Mouse (Mus musculus) myocyte (in vitro differentiated cells): ENCODE results near the gene BC051019. TPM values are rescaled to one million over a fixed set of nuclear protein-coding genes. Genes with fewer than 3 reads are reported as not detected.

Experiments
- H3K27me3 ChIP-seq: one replicate; pipeline ENCODE4 v1.6.1; 2011; ENCODE audit not compliant: control insufficient read depth, insufficient read depth, insufficient read length
- H3K36me3 ChIP-seq: one replicate; pipeline ENCODE4 v1.6.1; 2011; ENCODE audit not compliant: control insufficient read depth, insufficient read depth
- H3K4me2 ChIP-seq: one replicate; pipeline ENCODE4 v1.6.1; 2011; ENCODE audit warnings: low read depth, control low read depth
- H3K4me3 ChIP-seq: one replicate; pipeline ENCODE4 v1.5.1; 2011; ENCODE audit warnings: mild to moderate bottlenecking, control low read depth, moderate library complexity
- H3K79me2 ChIP-seq: one replicate; pipeline ENCODE4 v1.6.1; 2011; ENCODE audit not compliant: control insufficient read depth, insufficient read depth
- H3ac ChIP-seq: one replicate; pipeline ENCODE4 v1.6.1; 2011; ENCODE audit not compliant: control insufficient read depth, insufficient read length
- CEBPB ChIP-seq: IDR thresholded peaks from 2 replicates; pipeline ENCODE4 v1.6.1; 2011; ENCODE audit warnings: mild to moderate bottlenecking, moderate library complexity; ENCODE audit not compliant: poor library complexity, insufficient read depth, severe bottlenecking
- E2F4 ChIP-seq: IDR thresholded peaks from one replicate; pipeline ENCODE4 v1.6.1; 2011; ENCODE audit warnings: mild to moderate bottlenecking, control low read depth, moderate library complexity; ENCODE audit not compliant: insufficient read depth
- MAX ChIP-seq: IDR thresholded peaks from one replicate; pipeline ENCODE4 v1.6.1; 2011; ENCODE audit warnings: low read depth, mild to moderate bottlenecking, control low read depth
- MYOD1 ChIP-seq, 3 experiments: IDR thresholded peaks; one replicate each; pipeline ENCODE4 v1.6.1; 2011; ENCODE audit warnings: control low read depth in 2 of 3, low read depth in 2 of 3, mild to moderate bottlenecking in 2 of 3, moderate library complexity in 1 of 3; ENCODE audit not compliant: insufficient read length in 2 of 3, control insufficient read depth in 1 of 3
- MYOG ChIP-seq, 3 experiments: IDR thresholded peaks; one replicate each; pipeline ENCODE4 v1.6.1; 2011; ENCODE audit warnings: control low read depth in 2 of 3, low read depth in 2 of 3, mild to moderate bottlenecking in 2 of 3; ENCODE audit not compliant: insufficient read length in 2 of 3, control insufficient read depth in 1 of 3, insufficient read depth in 1 of 3
- POLR2A ChIP-seq: IDR thresholded peaks from one replicate; pipeline ENCODE4 v1.6.1; 2011; ENCODE audit warnings: low read depth, mild to moderate bottlenecking, control low read depth, moderate library complexity; ENCODE audit not compliant: insufficient read length
- POLR2AphosphoS2 ChIP-seq: IDR thresholded peaks from one replicate; pipeline ENCODE4 v1.6.1; 2011; ENCODE audit warnings: low read depth, control low read depth; ENCODE audit not compliant: insufficient read length
- REST ChIP-seq: IDR thresholded peaks from one replicate; pipeline ENCODE4 v1.6.1; 2011; ENCODE audit warnings: mild to moderate bottlenecking, control low read depth, moderate library complexity; ENCODE audit not compliant: insufficient read depth, insufficient read length
- SRF ChIP-seq: IDR thresholded peaks from one replicate; pipeline ENCODE4 v1.6.1; 2011; ENCODE audit warnings: low read depth; ENCODE audit not compliant: control insufficient read depth, insufficient read length
- TCF12 ChIP-seq: IDR thresholded peaks from one replicate; pipeline ENCODE4 v1.6.1; 2011; ENCODE audit warnings: mild to moderate bottlenecking, control low read depth; ENCODE audit not compliant: poor library complexity, insufficient read depth, severe bottlenecking
- TCF3 ChIP-seq: IDR thresholded peaks from one replicate; pipeline ENCODE4 v1.6.1; 2011; ENCODE audit warnings: low read depth, control low read depth; ENCODE audit not compliant: insufficient read length
- USF1 ChIP-seq: IDR thresholded peaks from one replicate; pipeline ENCODE4 v1.6.1; 2011; ENCODE audit warnings: low read depth, mild to moderate bottlenecking, control low read depth, moderate library complexity
- polyA plus RNA-seq: library from polyadenylated mRNA; unstranded; fragments of >200 nt; fragmentation: generic; extraction: Trizol; gene quantifications from one replicate; pipeline ENCODE4 v1.2.1, GENCODE M21; 2012; ENCODE audit warnings: missing spikeins

The BC051019 gene
- polyA plus RNA-seq, 1 experiment = 33.3 TPM

DNA sequence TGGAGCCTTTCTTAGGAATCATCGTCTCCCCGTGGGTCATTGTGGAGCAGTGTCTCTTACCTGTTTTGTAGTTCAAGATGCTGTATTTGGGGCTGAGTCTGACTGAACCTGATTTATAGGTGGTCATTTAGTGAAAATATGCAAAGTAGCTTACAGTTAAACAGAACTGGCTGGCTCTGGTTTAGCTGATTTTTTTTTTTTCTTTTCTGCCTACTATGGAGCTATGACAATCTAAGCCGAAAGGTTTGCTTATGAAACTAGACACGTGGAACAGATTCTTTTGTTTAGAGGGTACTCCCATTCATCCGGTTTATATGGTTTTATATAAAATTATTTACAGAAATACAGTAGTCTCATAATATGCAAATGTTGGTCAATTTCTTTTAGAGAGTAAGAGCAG, 8.0 kb upstream of the BC051019 start, which contains the start of gene Ascl3:
TSS of gene Ascl3 (minus strand) at position 101 of the 400 bp plus-strand sequence.
- H3ac ChIP-seq = no peak within 1 kb of the TSS
- no peaks in the 10 kb centered on the region for H3K27me3 ChIP-seq
- no peaks in the 10 kb centered on the region for H3K79me2 ChIP-seq
- TF ChIP-seq TCF3 (no peak), REST (no peak), SRF (no peak), MYOG (IDR thresholded peaks at IDR 0.05; ENCODE audit: control insufficient read depth in 1 of 3, insufficient read depth in 1 of 3, insufficient read length in 2 of 3, low read depth in 2 of 3) (no peak), MAX (no peak), TCF12 (no peak), USF1 (no peak), POLR2AphosphoS2 (no peak), MYOD1 (IDR thresholded peaks at IDR 0.05; ENCODE audit: control insufficient read depth in 1 of 3, insufficient read length in 2 of 3, low read depth in 2 of 3) (no peak), POLR2A (no peak), E2F4 (no peak), CEBPB (no peak)
- no peak within 1 kb of the TSS for H3K4me3 ChIP-seq
- H3K4me2 ChIP-seq = peak within 1 kb of the TSS; percentile 42
- peaks cover 17% of the 10 kb centered on the region for H3K36me3 ChIP-seq

DNA sequence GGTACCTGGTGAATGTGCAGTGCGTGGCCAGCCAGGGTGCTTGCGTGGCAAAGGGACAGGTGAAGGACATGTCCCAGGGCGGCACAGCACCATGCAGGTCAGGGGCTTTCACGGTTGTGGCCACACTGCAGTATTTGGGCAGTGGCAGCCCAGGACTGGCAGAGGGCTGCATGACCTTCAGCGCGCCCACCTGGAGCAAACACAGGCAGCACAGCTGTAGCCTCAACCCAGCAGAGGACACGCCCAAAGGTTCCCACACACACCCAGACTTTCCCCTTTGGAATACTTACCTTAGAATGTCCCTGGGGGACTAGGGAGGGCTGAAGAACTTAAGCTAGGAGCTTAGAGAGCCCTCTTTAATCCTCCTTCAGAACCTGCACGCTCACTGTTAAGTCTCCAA, 536 bp downstream of the BC051019 start:
- H3K4me2 ChIP-seq = no peak overlapping the region
- no peak overlapping the region for H3ac ChIP-seq
- H3K4me3 ChIP-seq = no peak overlapping the region
- H3K79me2 ChIP-seq = no peaks in the 10 kb centered on the region
- TF ChIP-seq MYOG (IDR thresholded peaks at IDR 0.05; ENCODE audit: control insufficient read depth in 1 of 3, insufficient read depth in 1 of 3, insufficient read length in 2 of 3, low read depth in 2 of 3) (no peak), CEBPB (no peak)
- H3K27me3 ChIP-seq = no peaks in the 10 kb centered on the region
- H3K36me3 ChIP-seq = no peaks in the 10 kb centered on the region

GRCm38 (mm10) chr7:109722618-109723017, 1.0 kb downstream of the BC051019 start:
- Histone ChIP-seq H3K27me3 (no peaks in the 10 kb centered on the region), H3ac (no peak overlapping the region), H3K79me2 (no peaks in the 10 kb centered on the region), H3K36me3 (no peaks in the 10 kb centered on the region), H3K4me3 (no peak overlapping the region), H3K4me2 (no peak overlapping the region)
- TF ChIP-seq MYOG (IDR thresholded peaks at IDR 0.05; ENCODE audit: control insufficient read depth in 1 of 3, insufficient read depth in 1 of 3, insufficient read length in 2 of 3, low read depth in 2 of 3) (no peak), POLR2AphosphoS2 (no peak), MAX (no peak), TCF3 (no peak), MYOD1 (IDR thresholded peaks at IDR 0.05; ENCODE audit: control insufficient read depth in 1 of 3, insufficient read length in 2 of 3, low read depth in 2 of 3) (no peak), SRF (no peak)

DNA sequence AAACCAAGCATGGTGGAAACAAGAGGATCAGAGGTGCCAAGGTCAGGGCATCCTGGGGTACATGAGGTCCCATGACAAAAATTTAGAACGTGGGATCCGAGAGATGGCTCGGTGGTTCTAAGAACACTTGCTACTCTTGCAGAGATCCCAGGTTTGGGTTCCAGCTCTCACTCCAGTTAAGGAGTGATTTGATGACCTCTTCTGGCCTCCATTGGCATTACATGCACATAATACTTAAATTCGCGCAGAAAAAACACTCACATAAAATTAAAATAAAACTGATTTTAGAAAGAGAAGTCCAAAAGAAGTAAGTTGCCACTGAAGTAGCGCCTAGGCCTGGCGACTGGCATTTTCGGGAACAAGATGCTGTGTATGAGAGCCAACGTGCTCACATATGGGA, 4.4 kb downstream of the BC051019 start:
- Histone ChIP-seq H3K4me2 (peak overlapping the region; percentile 26), H3K79me2 (peaks cover 5% of the 10 kb centered on the region), H3ac (no peak overlapping the region), H3K36me3 (no peaks in the 10 kb centered on the region), H3K27me3 (no peaks in the 10 kb centered on the region), H3K4me3 (no peak overlapping the region)
- TF ChIP-seq REST = no peak
- no peak for TF ChIP-seq MYOG (IDR thresholded peaks at IDR 0.05; ENCODE audit: control insufficient read depth in 1 of 3, insufficient read depth in 1 of 3, insufficient read length in 2 of 3, low read depth in 2 of 3)
- no peak for TF ChIP-seq POLR2A
- TF ChIP-seq CEBPB = no peak
- no peak for TF ChIP-seq MYOD1 (IDR thresholded peaks at IDR 0.05; ENCODE audit: control insufficient read depth in 1 of 3, insufficient read length in 2 of 3, low read depth in 2 of 3)
- TF ChIP-seq TCF12 = no peak
- no peak for TF ChIP-seq MAX
- TF ChIP-seq USF1 = no peak
- no peak for TF ChIP-seq TCF3

DNA sequence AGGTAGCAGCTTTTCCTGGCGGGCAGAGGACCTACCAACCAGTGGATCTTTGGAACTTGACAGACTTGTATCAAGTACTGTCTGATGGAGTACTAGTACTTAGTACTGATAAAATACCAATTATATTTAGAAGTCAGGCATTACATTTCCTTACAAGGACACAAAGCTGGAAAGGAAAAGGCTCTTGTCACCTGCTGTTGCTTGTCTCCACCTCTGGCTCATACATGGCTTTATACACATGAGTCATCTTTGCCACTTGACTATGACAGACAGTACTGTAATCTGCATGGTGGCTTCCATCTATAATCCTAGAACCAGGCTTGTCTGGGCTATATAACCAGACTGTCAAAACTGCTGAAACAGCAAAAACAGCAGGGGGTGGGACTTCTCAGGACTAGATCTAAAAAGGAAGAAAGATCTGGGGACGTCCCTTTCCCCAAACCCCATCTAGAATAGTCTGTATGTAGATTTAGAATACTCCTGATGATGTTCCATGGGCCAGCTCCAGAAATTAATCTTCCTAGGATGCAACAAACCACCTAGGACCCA, 10.1 kb downstream of the BC051019 start:
- Histone ChIP-seq H3K4me2 (peak overlapping the region; percentile 37), H3K36me3 (peaks cover 12% of the 10 kb centered on the region), H3K79me2 (peaks cover 5% of the 10 kb centered on the region), H3K4me3 (peak overlapping the region; percentile 31), H3ac (no peak overlapping the region), H3K27me3 (no peaks in the 10 kb centered on the region)
- TF ChIP-seq TCF12 (no peak), TCF3 (no peak), MYOD1 (IDR thresholded peaks at IDR 0.05; ENCODE audit: control insufficient read depth in 1 of 3, insufficient read length in 2 of 3, low read depth in 2 of 3) (peak; percentile 60 to 85 (median 84))
